Mouse (Mus musculus) embryo, embryonic 11.5 days (tissue): ENCODE results near the gene Foxo3.

Experiments used
- DNase-seq: peaks from one replicate; pipeline ENCODE4 v3.0.0-alpha.2; 2012; ENCODE audit warnings: low read depth, low spot score

The Foxo3 gene

GRCm38 (mm10) chr10:42180333-42180732, 96.2 kb downstream of the Foxo3 start:
- no peak for DNase-seq

DNA sequence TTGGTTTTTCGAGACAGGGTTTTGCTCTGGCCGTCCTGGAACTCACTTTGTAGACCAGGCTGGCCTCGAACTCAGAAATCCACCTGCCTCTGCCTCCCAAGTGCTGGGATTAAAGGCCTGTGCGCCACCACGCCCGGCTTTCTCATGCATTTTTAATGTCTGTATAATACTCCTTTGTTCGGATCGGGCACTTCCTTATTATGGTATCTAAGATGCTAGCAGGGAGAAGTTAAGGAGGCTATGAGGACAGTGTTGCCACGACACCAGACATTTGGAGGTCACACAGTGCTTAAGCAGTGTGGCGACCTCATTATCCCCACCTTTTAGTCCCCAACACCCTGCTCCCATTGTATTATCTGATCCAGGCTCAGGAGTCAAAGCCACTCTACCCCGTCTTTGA, 97.8 kb downstream of the Foxo3 start:
- DNase-seq, result no peak

DNA sequence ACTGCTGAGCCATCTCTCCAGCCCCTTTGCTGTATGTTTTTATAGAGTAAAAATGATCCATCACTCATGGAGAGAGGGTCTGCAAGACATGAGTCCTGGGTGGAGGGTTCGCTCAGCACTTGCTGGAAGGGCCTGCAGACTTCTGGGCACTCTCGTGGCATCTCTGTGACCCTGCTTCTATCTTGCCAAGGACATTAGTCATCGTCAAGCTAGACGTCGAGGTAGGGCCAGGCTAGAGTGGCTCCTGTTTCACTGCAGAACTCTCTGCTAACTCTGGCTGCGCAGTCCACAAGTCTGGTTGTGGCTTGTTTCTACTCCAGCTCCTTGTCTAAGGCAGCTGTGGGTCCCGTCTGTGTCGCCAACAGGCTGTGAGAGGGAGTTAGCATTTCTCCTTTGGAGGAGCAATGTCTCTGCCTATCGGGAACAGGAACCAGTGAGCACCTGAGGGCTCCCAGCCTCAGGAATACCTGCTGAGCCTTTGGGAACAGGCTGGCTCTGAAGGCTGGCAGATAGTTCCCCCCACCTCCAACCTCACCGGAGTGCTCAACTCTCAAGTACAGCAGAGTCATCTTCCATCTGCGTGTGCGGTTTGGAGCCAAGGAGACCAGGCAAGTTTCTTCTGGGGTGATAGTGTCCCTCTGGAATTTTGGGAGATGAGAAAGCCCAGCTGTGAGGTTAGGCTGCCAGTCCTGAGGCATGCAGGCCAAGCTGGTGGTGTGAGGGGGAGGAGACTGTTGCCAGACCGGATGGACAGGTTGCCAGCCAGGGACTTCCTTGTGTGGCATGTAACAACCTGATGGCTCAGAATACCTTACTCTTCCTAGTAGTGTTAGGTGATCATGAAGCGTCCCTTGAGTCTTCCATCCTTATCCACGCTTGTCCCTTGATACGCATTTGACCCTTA, 98.5 kb downstream of the Foxo3 start:
- DNase-seq, result no peak

DNA sequence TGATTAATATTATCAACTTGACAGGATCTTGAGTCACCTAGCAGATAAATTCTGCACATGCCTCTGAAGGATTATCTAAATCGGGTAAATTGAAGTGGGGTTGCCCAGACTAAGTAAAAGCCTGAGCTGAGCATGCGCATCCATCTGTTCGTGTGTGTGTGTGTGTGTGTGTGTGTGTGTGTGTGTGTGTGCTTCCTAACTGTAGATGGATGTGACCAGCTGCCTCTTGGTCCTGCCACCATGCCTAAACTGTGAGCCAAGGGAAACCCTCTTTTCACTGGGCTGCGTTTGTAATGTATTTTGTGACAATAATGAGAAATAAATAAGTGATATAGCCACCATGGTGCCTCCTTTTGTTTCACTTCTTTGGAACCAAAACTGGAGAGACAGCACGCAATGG, 102.3 kb downstream of the Foxo3 start:
- DNase-seq, result no peak

DNA sequence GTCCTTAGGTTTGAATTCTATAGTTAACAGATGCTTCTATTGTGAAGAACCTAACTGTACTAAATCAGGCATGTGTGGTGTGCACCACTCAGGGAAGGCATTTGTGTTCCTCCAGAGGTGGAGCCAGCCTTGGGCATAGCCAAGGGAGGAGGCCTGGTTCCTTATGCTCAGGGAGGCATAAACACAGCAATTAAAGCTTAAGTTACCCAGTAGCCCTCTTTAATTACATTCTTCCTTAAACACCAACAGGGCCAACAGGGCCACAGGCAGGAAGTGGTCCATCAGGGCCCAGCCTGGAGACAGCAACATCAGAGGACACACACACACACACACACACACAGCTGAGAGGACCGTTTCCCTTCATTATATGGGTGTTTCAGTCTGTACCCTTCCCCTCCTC, 102.7 kb downstream of the Foxo3 start:
- DNase-seq, result no peak

- no peak for DNase-seq
Measured at GRCm38 (mm10) chr10:42170889-42171347, 105.6 kb downstream of the Foxo3 start.

- no peak for DNase-seq
Measured at GRCm38 (mm10) chr10:42170201-42170600, 106.4 kb downstream of the Foxo3 start.

DNA sequence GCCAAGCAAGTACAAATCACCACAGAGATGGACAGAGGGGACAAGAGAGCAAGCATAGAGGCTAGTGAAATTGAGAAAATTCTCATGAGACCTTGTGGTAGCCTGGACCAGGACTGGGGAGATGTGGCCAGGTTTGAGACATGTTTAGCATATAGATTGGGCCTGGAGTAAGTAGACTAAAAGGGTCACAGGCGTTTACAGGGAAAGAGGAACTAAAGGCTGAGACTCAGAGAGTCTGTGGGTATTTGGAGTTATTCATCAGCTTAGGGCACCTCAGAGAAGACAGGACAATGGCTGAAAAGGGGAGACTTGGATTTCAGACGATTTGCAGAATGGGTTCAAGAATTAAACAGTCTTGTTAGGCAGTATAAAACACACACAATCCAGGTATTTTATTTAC, 121.8 kb downstream of the Foxo3 start:
- no peak for DNase-seq

DNA sequence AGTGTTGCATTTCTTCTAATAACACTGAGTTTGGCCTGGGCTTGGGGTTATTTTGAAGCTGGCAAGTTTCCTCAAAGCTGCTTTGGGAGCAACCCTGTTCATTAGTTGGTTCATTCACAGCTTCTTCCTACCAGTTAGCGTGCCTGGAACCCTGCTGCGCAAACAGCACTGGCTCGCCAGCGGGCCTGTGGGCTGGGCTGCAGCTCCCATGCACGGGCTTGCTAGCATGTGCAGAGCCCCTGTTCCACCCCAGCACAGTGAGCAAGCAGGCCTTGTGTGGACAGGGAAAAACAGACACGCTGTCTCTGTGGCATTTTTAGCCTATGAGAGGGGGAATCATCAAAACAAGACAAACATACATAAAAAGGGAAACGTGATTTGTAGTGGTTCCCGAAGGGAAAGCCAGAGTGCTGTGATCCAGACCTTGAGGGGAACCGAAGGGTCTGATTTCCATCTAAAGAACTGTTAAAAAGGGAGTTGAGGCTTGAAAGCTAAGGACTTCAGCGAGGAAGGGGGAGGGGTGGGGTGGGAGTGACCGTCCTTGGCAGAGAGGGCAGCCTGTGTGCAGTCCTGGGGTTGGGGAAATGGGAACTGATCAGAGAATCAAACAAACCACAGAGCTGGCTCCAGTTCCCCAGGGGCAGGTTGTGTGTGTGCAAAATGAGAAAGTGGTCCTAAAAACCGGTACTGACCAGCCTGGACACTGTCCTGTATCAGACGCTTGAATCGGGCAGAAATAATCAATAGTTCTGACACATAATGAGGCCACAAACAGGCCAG, 123.9 kb downstream of the Foxo3 start:
- DNase-seq, result no peak

GRCm38 (mm10) chr10:42149767-42150166, 126.8 kb downstream of the Foxo3 start:
- no peak for DNase-seq

GRCm38 (mm10) chr10:42148326-42148725, 128.2 kb downstream of the Foxo3 start:
- DNase-seq, result no peak

- DNase-seq, result no peak
Measured at GRCm38 (mm10) chr10:42145221-42145620, 131.3 kb downstream of the Foxo3 start.

GRCm38 (mm10) chr10:42144788-42145187, 131.8 kb downstream of the Foxo3 start:
- no peak for DNase-seq

DNA sequence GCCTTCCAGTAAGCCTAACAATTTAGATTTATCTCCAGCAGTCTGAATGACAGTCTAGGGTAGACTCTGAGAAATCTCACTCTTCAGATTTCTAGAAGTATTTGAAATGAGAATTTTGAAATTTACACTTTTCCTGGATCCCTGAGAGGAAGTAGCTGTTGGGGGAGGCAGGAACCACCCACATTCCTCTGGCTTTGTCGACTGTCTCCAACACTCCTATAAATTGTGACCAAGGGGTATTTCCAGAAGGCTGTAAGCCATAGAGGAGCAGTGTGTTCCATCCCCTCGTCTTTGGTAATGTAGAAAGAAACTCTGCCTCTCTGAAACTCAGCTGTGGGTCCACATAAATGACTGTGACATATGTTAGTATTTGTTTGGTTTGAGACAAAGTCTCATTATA, 132.4 kb downstream of the Foxo3 start:
- no peak for DNase-seq

DNA sequence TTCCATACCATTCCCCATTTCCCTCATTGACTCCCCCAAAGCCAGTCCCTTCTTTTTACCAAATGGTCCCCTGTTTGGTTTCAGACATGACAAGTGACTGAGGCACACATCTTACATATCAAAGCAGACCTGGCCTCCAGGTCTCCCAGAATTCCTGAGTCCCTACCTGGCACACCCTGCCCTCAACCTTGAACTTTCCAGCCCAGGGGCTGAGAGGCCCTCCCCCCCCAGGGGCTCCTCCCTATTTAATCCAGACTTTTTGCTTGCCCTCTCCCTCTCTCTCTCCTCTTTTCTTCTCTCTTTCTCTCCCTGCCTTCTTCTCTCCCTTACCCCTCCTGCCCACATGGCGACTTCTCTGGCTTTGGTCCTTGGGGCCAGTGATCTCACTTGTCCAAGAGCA, 133.8 kb downstream of the Foxo3 start:
- no peak for DNase-seq

DNA sequence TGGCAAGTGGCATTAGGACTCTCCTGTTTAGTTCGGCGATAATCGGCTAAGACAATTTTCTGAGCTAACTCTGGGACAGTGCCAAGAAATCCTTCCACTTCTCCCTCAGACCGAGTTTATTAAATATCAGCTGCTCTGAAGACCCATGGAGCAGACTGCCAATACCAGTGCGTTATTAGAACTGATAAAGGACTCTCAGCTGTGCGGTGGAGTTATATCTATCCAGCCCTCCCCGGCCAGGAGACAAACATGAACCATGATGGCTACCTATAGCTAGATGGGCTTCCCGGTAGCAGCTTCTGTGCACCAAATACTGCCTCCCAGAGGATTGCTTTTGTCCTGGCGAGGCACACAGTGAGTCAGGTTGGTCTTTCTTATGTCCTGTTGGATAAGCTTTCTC, 134.5 kb downstream of the Foxo3 start:
- DNase-seq, result no peak

GRCm38 (mm10) chr10:42139749-42140148, 136.8 kb downstream of the Foxo3 start:
- DNase-seq, result no peak

GRCm38 (mm10) chr10:42134759-42135702, 141.5 kb downstream of the Foxo3 start:
- no peak for DNase-seq
